Mouse (Mus musculus): ENCODE measurements around the gene Pnpla7. TPM values are rescaled to one million over a fixed set of nuclear protein-coding genes. Genes with fewer than 3 reads are reported as not detected.

The Pnpla7 gene
- polyA plus RNA-seq, 1 experiment, result 10.4 TPM

DNA sequence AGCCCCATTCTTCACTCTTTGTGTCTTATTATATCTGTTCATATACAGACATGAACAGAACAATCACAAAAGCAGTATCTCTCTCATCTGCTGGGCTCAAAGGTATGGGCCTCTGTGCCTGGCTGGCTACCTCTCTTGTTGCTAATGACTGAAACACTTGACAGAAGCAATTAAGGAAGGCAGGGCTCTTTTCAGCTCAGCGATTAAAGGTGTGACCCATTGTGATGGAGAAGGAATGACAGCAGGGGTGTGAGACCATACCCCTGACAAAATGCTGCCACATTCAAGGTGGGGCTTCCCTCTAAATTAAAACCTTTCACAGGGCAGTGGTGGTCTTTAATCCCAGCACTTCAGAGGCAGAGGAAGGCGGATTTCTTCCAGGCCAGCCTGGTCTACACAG lies 11.9 kb downstream of the Pnpla7 start:
- Histone ChIP-seq H3K4me3 (ENCODE audit: insufficient read depth, low read length) (no peak overlapping the region), H3K4me1 (ENCODE audit: control insufficient read depth, insufficient read depth, low read length) (no peaks in the 10 kb centered on the region), H3K27ac (ENCODE audit: insufficient read depth, low read length) (no peak overlapping the region)
- TF ChIP-seq POLR2A (IDR thresholded peaks at IDR 0.05; ENCODE audit: low read depth, low read length) (no peak), CTCF (IDR thresholded peaks at IDR 0.05; ENCODE audit: borderline replicate concordance, insufficient read depth, low read length) (no peak)

- Histone ChIP-seq H3K4me3 (ENCODE audit: insufficient read depth, low read length) (no peak overlapping the region), H3K4me1 (ENCODE audit: control insufficient read depth, insufficient read depth, low read length) (no peaks in the 10 kb centered on the region), H3K27ac (ENCODE audit: insufficient read depth, low read length) (no peak overlapping the region)
- TF ChIP-seq CTCF (IDR thresholded peaks at IDR 0.05; ENCODE audit: borderline replicate concordance, insufficient read depth, low read length), result no peak
- no peak for TF ChIP-seq POLR2A (IDR thresholded peaks at IDR 0.05; ENCODE audit: low read depth, low read length)
Measured at GRCm38 (mm10) chr2:24995332-24995731, 19.5 kb downstream of the Pnpla7 start.

DNA sequence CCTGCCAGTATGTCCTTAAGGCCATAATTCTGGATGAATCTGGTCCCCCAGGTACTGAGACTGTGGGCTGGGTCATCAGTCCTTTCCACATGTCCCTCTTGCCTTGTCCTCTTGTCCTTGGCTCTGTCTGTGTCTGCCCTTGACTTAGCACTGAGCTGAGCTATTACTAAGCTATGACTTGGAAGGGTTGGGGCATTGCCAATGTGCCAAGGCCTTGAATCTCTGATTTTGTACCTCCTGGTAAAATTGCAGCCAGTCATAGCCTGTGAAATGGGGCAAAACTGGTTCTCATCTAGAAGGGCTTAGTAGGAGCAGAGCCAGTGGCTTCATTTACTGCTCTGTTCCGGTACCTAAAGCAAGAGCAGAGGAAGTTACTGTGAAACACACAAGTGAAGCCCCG lies 20.6 kb downstream of the Pnpla7 start:
- Histone ChIP-seq H3K4me1 (ENCODE audit: control insufficient read depth, insufficient read depth, low read length) (no peaks in the 10 kb centered on the region), H3K27ac (ENCODE audit: insufficient read depth, low read length) (no peak overlapping the region), H3K4me3 (ENCODE audit: insufficient read depth, low read length) (no peak overlapping the region)
- TF ChIP-seq CTCF (IDR thresholded peaks at IDR 0.05; ENCODE audit: borderline replicate concordance, insufficient read depth, low read length) (no peak), POLR2A (IDR thresholded peaks at IDR 0.05; ENCODE audit: low read depth, low read length) (no peak)

GRCm38 (mm10) chr2:25000544-25001235 lies 24.9 kb downstream of the Pnpla7 start:
- H3K4me3 ChIP-seq (ENCODE audit: insufficient read depth, low read length), result no peak overlapping the region
- H3K27ac ChIP-seq (ENCODE audit: insufficient read depth, low read length), result no peak overlapping the region
- H3K4me1 ChIP-seq (ENCODE audit: control insufficient read depth, insufficient read depth, low read length), result no peaks in the 10 kb centered on the region
- TF ChIP-seq CTCF (IDR thresholded peaks at IDR 0.05; ENCODE audit: borderline replicate concordance, insufficient read depth, low read length) (peak; percentile 49; the same call in 1 of the 2 replicates), POLR2A (IDR thresholded peaks at IDR 0.05; ENCODE audit: low read depth, low read length) (no peak)

- H3K27ac ChIP-seq (ENCODE audit: insufficient read depth, low read length), result no peak overlapping the region
- H3K4me1 ChIP-seq (ENCODE audit: control insufficient read depth, insufficient read depth, low read length), result no peaks in the 10 kb centered on the region
- TF ChIP-seq CTCF (IDR thresholded peaks at IDR 0.05; ENCODE audit: borderline replicate concordance, insufficient read depth, low read length), result no peak
- no peak for TF ChIP-seq POLR2A (IDR thresholded peaks at IDR 0.05; ENCODE audit: low read depth, low read length)
- no peak overlapping the region for H3K4me3 ChIP-seq (ENCODE audit: insufficient read depth, low read length)
Measured at GRCm38 (mm10) chr2:25003946-25004786, 28.3 kb downstream of the Pnpla7 start.

- H3K4me3 ChIP-seq (ENCODE audit: insufficient read depth, low read length), result no peak overlapping the region
- TF ChIP-seq POLR2A (IDR thresholded peaks at IDR 0.05; ENCODE audit: low read depth, low read length) (no peak), CTCF (IDR thresholded peaks at IDR 0.05; ENCODE audit: borderline replicate concordance, insufficient read depth, low read length) (no peak)
- H3K27ac ChIP-seq (ENCODE audit: insufficient read depth, low read length), result no peak overlapping the region
- H3K4me1 ChIP-seq (ENCODE audit: control insufficient read depth, insufficient read depth, low read length), result no peaks in the 10 kb centered on the region
Measured at GRCm38 (mm10) chr2:25006767-25007166, 30.9 kb downstream of the Pnpla7 start.

DNA sequence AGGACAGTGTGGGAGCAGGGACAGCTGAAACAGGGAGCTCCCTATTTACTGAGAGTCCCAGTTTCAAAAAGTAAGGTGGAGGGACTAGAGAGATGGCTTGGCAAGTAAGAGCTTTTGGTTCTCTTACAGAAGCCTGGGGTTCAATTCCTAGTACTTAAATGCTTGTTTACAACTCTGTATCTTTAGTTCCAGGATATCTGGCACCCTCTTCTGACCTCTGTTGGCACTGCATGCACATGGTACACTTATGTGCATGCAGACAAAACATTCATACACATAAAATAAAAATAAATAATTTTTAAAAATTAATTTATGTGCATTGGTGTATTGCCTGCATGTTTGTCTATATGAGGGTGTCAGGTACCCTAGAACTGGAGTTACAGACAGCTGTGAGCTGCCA lies 32.4 kb downstream of the Pnpla7 start:
- Histone ChIP-seq H3K4me3 (ENCODE audit: insufficient read depth, low read length) (no peak overlapping the region), H3K27ac (ENCODE audit: insufficient read depth, low read length) (no peak overlapping the region), H3K4me1 (ENCODE audit: control insufficient read depth, insufficient read depth, low read length) (no peaks in the 10 kb centered on the region)
- TF ChIP-seq CTCF (IDR thresholded peaks at IDR 0.05; ENCODE audit: borderline replicate concordance, insufficient read depth, low read length) (no peak), POLR2A (IDR thresholded peaks at IDR 0.05; ENCODE audit: low read depth, low read length) (no peak)

DNA sequence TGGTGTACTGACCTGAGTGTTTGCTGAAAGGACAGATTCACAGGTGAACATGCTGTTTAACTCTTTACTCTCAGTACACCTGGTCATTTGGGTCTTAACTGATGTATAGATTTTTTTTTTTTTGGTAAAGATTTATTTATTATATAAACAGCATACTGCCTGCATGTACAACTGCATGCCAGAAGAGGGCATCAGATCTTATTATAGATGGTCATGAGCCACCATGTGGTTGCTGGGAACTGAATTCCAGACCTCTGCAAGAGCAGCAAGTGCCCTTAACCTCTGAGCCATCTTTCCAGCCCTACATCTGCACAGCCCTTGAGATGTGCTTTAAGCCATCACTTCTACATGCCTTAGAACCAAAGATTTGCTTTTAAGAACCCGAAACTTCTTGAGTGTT lies 46.8 kb downstream of the Pnpla7 start:
- TF ChIP-seq POLR2A (IDR thresholded peaks at IDR 0.05; ENCODE audit: low read depth, low read length) (no peak), CTCF (IDR thresholded peaks at IDR 0.05; ENCODE audit: borderline replicate concordance, insufficient read depth, low read length) (no peak)
- Histone ChIP-seq H3K27ac (ENCODE audit: insufficient read depth, low read length) (no peak overlapping the region), H3K4me1 (ENCODE audit: control insufficient read depth, insufficient read depth, low read length) (no peaks in the 10 kb centered on the region), H3K4me3 (ENCODE audit: insufficient read depth, low read length) (no peak overlapping the region)

- no peaks in the 10 kb centered on the region for H3K4me1 ChIP-seq (ENCODE audit: control insufficient read depth, insufficient read depth, low read length)
- H3K27ac ChIP-seq (ENCODE audit: insufficient read depth, low read length), result no peak overlapping the region
- no peak overlapping the region for H3K4me3 ChIP-seq (ENCODE audit: insufficient read depth, low read length)
- no peak for TF ChIP-seq POLR2A (IDR thresholded peaks at IDR 0.05; ENCODE audit: low read depth, low read length)
- TF ChIP-seq CTCF (IDR thresholded peaks at IDR 0.05; ENCODE audit: borderline replicate concordance, insufficient read depth, low read length), result no peak
Measured at GRCm38 (mm10) chr2:25025109-25025508, 49.3 kb downstream of the Pnpla7 start.

GRCm38 (mm10) chr2:25034994-25035393 lies 59.2 kb downstream of the Pnpla7 start:
- H3K4me3 ChIP-seq (ENCODE audit: insufficient read depth, low read length), result no peak overlapping the region
- TF ChIP-seq CTCF (IDR thresholded peaks at IDR 0.05; ENCODE audit: borderline replicate concordance, insufficient read depth, low read length) (no peak), POLR2A (IDR thresholded peaks at IDR 0.05; ENCODE audit: low read depth, low read length) (no peak)
- no peak overlapping the region for H3K27ac ChIP-seq (ENCODE audit: insufficient read depth, low read length)
- no peaks in the 10 kb centered on the region for H3K4me1 ChIP-seq (ENCODE audit: control insufficient read depth, insufficient read depth, low read length)
